Mouse (Mus musculus) liver, embryonic 13.5 days (tissue): ENCODE data around the gene Zmiz1. TPM values are rescaled to one million over a fixed set of nuclear protein-coding genes. Genes with fewer than 3 reads are reported as not detected.

Experiments used
- ATAC-seq: fragments of 200-750 bp; cut with Nextera tagmentation; 2 replicates; pipeline ENCODE4 v1.8.0; 2017; ENCODE audit warnings: low read depth, mild to moderate bottlenecking, moderate number of reproducible peaks, moderate library complexity
- DNase-seq: peaks from one replicate; pipeline ENCODE4 v3.0.0; 2022
- H3K27ac ChIP-seq: fragments of 300-500 bp; sonication (generic); 2 replicates; pipeline ENCODE4 v1.5.1; 2015; ENCODE audit warnings: moderate library complexity, mild to moderate bottlenecking, inconsistent platforms
- H3K27me3 ChIP-seq: fragments of 300-500 bp; sonication (generic); 2 replicates; pipeline ENCODE4 v1.6.1; 2015; ENCODE audit warnings: mild to moderate bottlenecking, inconsistent platforms
- H3K36me3 ChIP-seq: fragments of 300-500 bp; sonication (generic); 2 replicates; pipeline ENCODE4 v1.6.1; 2015; ENCODE audit warnings: mild to moderate bottlenecking, inconsistent platforms
- H3K4me1 ChIP-seq: fragments of 300-500 bp; sonication (generic); replicated peaks from 2 replicates; pipeline ENCODE4 v1.6.1; 2015; ENCODE audit warnings: inconsistent platforms
- H3K4me2 ChIP-seq: fragments of 300-500 bp; sonication (generic); 2 replicates; pipeline ENCODE4 v1.6.1; 2015; ENCODE audit warnings: inconsistent platforms, mild to moderate bottlenecking, moderate library complexity
- H3K4me3 ChIP-seq: fragments of 300-500 bp; sonication (generic); replicated peaks from 2 replicates; pipeline ENCODE4 v1.5.1; 2015; ENCODE audit warnings: mild to moderate bottlenecking, inconsistent platforms
- H3K9ac ChIP-seq: fragments of 300-500 bp; sonication (generic); 2 replicates; pipeline ENCODE4 v1.6.1; 2015; ENCODE audit warnings: mild to moderate bottlenecking, inconsistent platforms
- H3K9me3 ChIP-seq: fragments of 300-500 bp; sonication (generic); replicated peaks from 2 replicates; pipeline ENCODE4 v1.6.1; 2016; ENCODE audit warnings: inconsistent platforms
- WGBS: fragments of 180-500 bp; shearing (Covaris S2); methylation state at CpG from one replicate; pipeline ENCODE4 v1.1.7; 2015; ENCODE audit not compliant: insufficient replicate concordance; 5-methylcytosine and 5-hydroxymethylcytosine counted together
- polyA plus RNA-seq: library from polyadenylated mRNA; unstranded; fragments of >200 nt; fragmentation: Nextera tagmentation; extraction: Ambion mirVana; gene quantifications from 2 replicates; pipeline ENCODE4 v1.2.1, GENCODE M21; 2015

The Zmiz1 gene
- polyA plus RNA-seq, 1 experiment from 2014 or later: 4.5 TPM

DNA sequence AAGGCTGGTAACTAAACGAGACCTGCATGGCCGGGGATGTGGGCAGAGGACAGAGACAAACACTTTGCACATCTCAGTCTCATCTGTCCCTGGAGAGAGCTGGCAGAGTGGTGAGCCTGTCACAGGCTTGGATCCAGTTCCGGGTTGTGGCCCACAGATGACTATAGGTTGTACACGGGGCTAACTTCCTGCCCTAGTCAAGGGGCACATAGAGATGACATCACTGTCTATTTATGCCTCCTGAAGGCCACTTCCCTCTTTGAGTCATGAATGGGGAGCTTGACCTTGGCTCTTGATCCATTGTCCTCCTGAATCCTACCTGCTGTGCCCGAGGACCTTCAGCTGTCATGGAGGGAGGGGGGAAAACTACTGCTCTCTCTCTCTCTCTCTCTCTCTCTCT, 25.1 kb downstream of the Zmiz1 start:
- Histone ChIP-seq H3K4me2 (peak overlapping the region; percentile 80), H3K4me1 (peaks cover 100% of the 10 kb centered on the region), H3K27me3 (no peaks in the 10 kb centered on the region), H3K9me3 (no peaks in the 10 kb centered on the region), H3K36me3 (no peaks in the 10 kb centered on the region), H3K27ac (peak overlapping the region; percentile 52), H3K9ac (peak overlapping the region; percentile 7), H3K4me3 (no peak overlapping the region)
- WGBS: 42% methylated on average over 5 of the region's 5 CpGs
- DNase-seq: no peak
- no peak for ATAC-seq

DNA sequence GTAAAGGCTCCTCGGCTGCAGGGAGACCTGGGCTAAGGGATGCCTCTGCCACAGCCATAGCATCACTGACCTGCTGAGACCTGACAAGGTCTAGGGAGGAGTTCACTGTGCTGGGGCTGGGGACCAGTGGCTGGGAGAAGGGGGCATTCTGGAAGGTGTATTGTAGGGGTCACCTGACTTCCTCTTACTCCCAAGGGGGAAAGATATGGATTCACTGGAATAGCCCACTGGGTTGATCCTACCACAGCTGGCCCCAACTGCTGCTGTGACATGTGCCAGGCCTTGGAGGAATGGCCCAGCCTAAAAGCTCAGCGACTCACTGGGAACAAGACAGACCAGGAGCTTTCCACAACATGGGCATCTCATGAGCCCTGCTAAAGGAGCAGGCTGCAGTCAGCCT, 27.2 kb downstream of the Zmiz1 start:
- WGBS: 82% methylated on average over 2 of the region's 2 CpGs
- Histone ChIP-seq H3K9ac (no peak overlapping the region), H3K4me1 (peaks cover 100% of the 10 kb centered on the region), H3K4me3 (no peak overlapping the region), H3K9me3 (no peaks in the 10 kb centered on the region), H3K27ac (no peak overlapping the region; the same call in 1 of the 2 replicates), H3K27me3 (no peaks in the 10 kb centered on the region), H3K36me3 (no peaks in the 10 kb centered on the region), H3K4me2 (no peak overlapping the region)
- DNase-seq (no peak), ATAC-seq (no peak)

DNA sequence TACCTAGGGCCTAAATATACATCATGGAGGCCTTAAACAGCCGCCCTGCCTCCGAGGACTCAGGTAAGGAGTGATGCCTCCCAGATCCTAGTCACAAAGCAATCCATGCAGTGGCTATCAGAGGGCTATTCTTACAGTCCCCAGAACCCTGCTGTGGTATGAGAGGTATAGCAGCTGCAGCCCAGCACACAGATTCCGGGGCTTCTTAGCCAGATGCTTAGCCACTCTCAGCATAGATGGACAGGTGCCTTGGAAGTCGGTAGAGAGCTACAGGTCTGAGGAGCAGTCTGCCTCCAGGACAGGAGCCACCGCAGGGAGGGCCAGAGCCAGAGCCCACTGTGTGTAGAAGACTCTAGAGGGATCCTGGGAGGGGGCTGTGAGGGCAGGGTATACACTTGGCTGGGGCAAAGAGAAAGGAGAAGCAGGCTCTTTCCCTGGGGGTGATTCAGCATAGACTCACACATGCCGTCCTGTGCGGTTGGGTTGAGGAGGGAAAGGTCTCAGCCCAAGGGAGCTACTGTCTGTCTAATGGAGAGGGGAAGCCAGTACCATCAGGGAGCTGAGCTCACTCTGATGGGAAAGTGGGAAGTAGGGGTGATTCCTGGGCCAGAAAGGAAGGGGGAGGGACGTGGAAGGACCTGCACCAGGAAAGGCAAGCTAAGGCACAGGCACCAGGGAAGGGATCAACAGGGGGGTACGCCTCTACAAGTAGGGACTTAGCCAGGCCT, 27.9 kb downstream of the Zmiz1 start:
- ATAC-seq (no peak), DNase-seq (no peak)
- no peaks in the 10 kb centered on the region for H3K27me3 ChIP-seq
- no peaks in the 10 kb centered on the region for H3K9me3 ChIP-seq
- peak overlapping the region; percentile 73 for H3K27ac ChIP-seq
- no peak overlapping the region for H3K4me2 ChIP-seq
- H3K36me3 ChIP-seq: no peaks in the 10 kb centered on the region
- WGBS: 70% methylated on average over 9 of the region's 9 CpGs
- no peak overlapping the region for H3K9ac ChIP-seq
- H3K4me3 ChIP-seq: no peak overlapping the region
- peaks cover 100% of the 10 kb centered on the region for H3K4me1 ChIP-seq

- H3K27ac ChIP-seq: peak overlapping the region; percentile 73
- H3K9me3 ChIP-seq: no peaks in the 10 kb centered on the region
- H3K4me3 ChIP-seq: no peak overlapping the region
- DNase-seq (no peak), ATAC-seq (no peak)
- no peaks in the 10 kb centered on the region for H3K36me3 ChIP-seq
- 73% methylated on average over 7 of the region's 7 CpGs for WGBS
- H3K4me2 ChIP-seq: no peak overlapping the region
- H3K4me1 ChIP-seq: peaks cover 100% of the 10 kb centered on the region
- no peaks in the 10 kb centered on the region for H3K27me3 ChIP-seq
- H3K9ac ChIP-seq: no peak overlapping the region
Observed at GRCm38 (mm10) chr14:25487470-25487955, 28.5 kb downstream of the Zmiz1 start.

- ATAC-seq (no peak), DNase-seq (no peak)
- WGBS: 47% methylated on average over 6 of the region's 6 CpGs
- Histone ChIP-seq H3K4me3 (no peak overlapping the region), H3K4me1 (peaks cover 100% of the 10 kb centered on the region), H3K9me3 (no peaks in the 10 kb centered on the region), H3K27ac (peak overlapping the region; percentile 73), H3K9ac (peak overlapping the region; percentile 44; the same call in 1 of the 2 replicates), H3K27me3 (no peaks in the 10 kb centered on the region), H3K4me2 (0 out of 2 replicates have a peak overlapping the region, but pooled peaks have one; percentile 4), H3K36me3 (no peaks in the 10 kb centered on the region)
Observed at GRCm38 (mm10) chr14:25488097-25488613, 29.2 kb downstream of the Zmiz1 start.

GRCm38 (mm10) chr14:25489336-25490078, 30.5 kb downstream of the Zmiz1 start:
- DNase-seq (no peak), ATAC-seq (peak; percentile 31)
- Histone ChIP-seq H3K4me2 (no peak overlapping the region), H3K36me3 (no peaks in the 10 kb centered on the region), H3K4me1 (peaks cover 100% of the 10 kb centered on the region), H3K4me3 (no peak overlapping the region), H3K9me3 (no peaks in the 10 kb centered on the region), H3K9ac (no peak overlapping the region), H3K27me3 (no peaks in the 10 kb centered on the region), H3K27ac (peak overlapping the region; percentile 58)
- 68% methylated on average over 6 of the region's 6 CpGs for WGBS

DNA sequence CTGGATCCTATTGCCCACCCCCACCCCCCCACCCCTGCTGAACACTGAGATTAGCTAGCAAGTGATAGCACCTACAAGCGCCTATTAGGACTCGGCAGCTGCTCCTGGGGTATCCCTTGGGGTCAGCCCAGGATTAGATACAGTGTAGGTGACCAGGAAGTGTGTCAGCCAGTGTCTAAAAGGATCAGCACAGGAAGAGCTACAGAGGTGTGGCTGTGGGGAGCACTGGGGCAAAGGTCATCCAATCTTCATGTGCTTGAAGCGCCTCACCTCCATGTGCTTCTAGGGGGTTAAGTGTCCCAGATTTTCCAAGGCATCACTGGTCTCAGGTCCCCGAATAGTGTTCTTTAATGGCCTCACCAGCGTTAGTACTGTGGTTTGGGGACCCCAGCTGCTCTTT, 33.0 kb downstream of the Zmiz1 start:
- Histone ChIP-seq H3K36me3 (no peaks in the 10 kb centered on the region), H3K4me1 (peaks cover 99% of the 10 kb centered on the region), H3K4me3 (no peak overlapping the region), H3K4me2 (0 out of 2 replicates have a peak overlapping the region, but pooled peaks have one; percentile 21), H3K9ac (0 out of 2 replicates have a peak overlapping the region, but pooled peaks have one; percentile 23), H3K27me3 (no peaks in the 10 kb centered on the region), H3K27ac (peak overlapping the region; percentile 39; the same call in 1 of the 2 replicates), H3K9me3 (no peaks in the 10 kb centered on the region)
- 74% methylated on average over 5 of the region's 5 CpGs for WGBS
- ATAC-seq: no peak
- DNase-seq: no peak

DNA sequence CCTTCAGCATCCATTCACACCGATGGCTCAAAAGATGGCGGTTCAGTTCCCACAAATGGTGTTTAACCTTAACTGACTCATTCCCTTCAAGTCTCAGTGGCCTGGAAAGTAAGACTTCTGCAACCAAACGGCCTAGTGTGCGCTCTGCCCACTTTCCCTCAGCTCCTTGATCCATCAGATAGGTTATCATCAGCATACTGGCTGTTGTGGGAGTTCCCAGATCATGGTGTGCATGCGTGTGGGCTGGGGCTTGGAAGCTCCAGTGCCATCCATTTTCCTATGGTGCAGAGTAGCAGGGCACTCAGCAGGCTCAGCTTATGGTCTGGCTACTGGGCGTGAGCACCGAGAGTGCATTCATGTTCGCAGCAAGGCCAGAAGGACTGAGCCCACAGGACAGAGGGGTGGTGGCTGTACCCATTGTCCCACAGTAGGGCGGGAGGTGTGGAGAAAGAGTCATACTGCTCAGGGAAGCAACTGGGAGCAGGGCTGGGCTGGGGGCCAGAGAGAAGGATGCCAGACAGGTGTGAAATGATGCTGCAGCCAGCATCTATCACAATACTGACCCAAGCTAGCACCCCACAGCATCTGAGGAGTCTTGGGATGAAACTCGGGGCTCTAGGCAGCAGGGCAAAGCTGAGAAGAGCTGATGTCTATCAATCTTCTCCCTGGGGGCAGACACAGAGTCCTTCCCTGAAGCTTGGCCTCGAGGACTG, 33.7 kb downstream of the Zmiz1 start:
- no peak overlapping the region for H3K4me3 ChIP-seq
- 58% methylated on average over 11 of the region's 11 CpGs for WGBS
- ATAC-seq (peak; percentile 63), DNase-seq (peak; percentile 34)
- H3K27ac ChIP-seq: peak overlapping the region; percentile 53; the same call in 1 of the 2 replicates
- peaks cover 99% of the 10 kb centered on the region for H3K4me1 ChIP-seq
- no peaks in the 10 kb centered on the region for H3K27me3 ChIP-seq
- H3K4me2 ChIP-seq: peak overlapping the region; percentile 21; the same call in 1 of the 2 replicates
- H3K36me3 ChIP-seq: no peaks in the 10 kb centered on the region
- H3K9me3 ChIP-seq: no peaks in the 10 kb centered on the region
- 0 out of 2 replicates have a peak overlapping the region, but pooled peaks have one; percentile 23 for H3K9ac ChIP-seq

DNA sequence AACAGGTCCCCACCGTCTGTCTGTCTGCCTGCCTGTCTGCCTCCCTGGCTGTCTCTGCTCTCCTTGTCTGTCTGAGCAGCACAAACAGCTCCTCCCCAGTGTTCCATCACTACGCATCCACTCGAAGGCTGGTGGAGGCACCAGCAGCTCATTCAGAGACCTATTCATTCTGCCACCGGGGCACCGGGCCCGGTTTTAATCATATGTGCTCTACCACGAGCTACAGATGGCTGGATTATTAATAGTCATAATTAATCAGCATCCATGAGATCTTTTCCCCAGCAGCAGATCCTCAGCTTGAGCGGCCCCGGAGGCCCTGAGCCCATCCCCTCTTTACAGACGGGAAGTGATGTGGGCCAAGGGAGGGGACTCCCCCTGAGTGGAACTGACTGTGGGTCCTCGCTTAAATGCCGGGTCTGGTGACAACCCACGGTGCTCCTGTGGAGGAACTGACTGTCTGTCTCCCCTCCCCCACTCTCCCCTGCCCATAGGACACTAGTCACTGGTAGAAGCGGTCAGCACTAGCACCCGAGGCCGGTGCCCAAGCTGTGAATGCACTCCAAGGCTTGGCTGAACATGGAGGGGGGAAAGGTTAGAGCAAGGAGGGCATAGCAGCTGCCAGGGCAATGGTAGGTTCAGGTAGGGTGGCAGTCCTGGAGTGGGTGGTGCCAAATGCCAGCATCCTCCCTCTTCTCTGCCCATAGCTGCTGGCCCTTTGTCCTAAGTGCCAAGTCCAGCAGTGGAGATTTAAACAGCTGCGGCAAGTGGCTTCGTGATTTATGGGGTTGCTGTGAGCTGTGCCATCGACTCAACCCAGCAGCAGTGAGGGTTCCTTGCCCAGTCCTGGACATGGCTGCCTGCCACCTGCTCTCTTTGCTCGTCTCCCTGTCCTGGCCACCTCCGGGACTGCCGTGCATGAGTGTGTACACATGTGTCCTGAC, 34.6 kb downstream of the Zmiz1 start:
- Histone ChIP-seq H3K9me3 (no peaks in the 10 kb centered on the region), H3K36me3 (no peaks in the 10 kb centered on the region), H3K4me1 (peaks cover 99% of the 10 kb centered on the region), H3K27ac (peak overlapping the region; percentile 53; the same call in 1 of the 2 replicates), H3K9ac (0 out of 2 replicates have a peak overlapping the region, but pooled peaks have one; percentile 14), H3K4me3 (no peak overlapping the region), H3K27me3 (no peaks in the 10 kb centered on the region), H3K4me2 (no peak overlapping the region)
- ATAC-seq: no peak
- DNase-seq: no peak
- 65% methylated on average over 22 of the region's 22 CpGs for WGBS

DNA sequence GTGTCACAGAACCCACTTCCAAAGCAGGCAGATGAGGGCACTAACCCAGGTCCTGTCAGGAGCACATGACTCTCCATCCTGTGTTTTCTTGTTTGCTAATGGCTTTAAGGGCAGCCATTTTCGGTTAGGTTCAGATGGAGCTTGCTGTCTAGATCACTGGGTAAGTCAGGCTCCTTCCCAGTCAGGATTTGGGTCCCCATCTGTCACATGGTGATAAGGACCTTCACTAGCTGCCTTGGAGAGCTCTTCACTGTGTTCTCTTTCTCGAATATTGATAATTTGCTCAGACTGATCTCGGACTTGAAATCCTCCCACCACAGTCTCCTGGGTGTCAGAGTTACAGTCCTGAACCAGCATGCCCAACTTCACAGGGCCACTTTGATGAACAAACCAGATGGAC, 35.8 kb downstream of the Zmiz1 start:
- peak; percentile 43 for DNase-seq
- Histone ChIP-seq H3K27ac (peak overlapping the region; percentile 67), H3K4me3 (no peak overlapping the region), H3K36me3 (no peaks in the 10 kb centered on the region), H3K4me2 (no peak overlapping the region), H3K9ac (no peak overlapping the region), H3K4me1 (peaks cover 97% of the 10 kb centered on the region), H3K27me3 (no peaks in the 10 kb centered on the region), H3K9me3 (no peaks in the 10 kb centered on the region)
- WGBS: 12% methylated on average over 3 of the region's 3 CpGs
- peak; percentile 79 for ATAC-seq
